Mouse (Mus musculus): ENCODE results near the gene Sema3g. TPM values are rescaled to one million over a fixed set of nuclear protein-coding genes. Genes with fewer than 3 reads are reported as not detected.

Sema3g gene
- total and polyA plus RNA-seq, 3 experiments = 0.11 TPM; not detected in 2

- peaks cover 7% of the 10 kb centered on the region; the same call in 1 of the 2 replicates for H3K27me3 ChIP-seq (ENCODE audit: insufficient read depth, low read length)
- DNase-seq (ENCODE audit: low spot score) (no peak), ATAC-seq (ENCODE audit: extremely low read depth, insufficient number of reproducible peaks, low FRiP score, poor library complexity, severe bottlenecking) (no peak)
- H3K4me1 ChIP-seq (ENCODE audit: insufficient read depth, low read depth, low read length) = peaks cover 55% of the 10 kb centered on the region
- no peak overlapping the region for H3K4me3 ChIP-seq (ENCODE audit: low read depth, low read length)
- H3K9me3 ChIP-seq (replicated peaks) = no peaks in the 10 kb centered on the region
- TF ChIP-seq POLR2AphosphoS5 (IDR thresholded peaks at IDR 0.05; ENCODE audit: insufficient replicate concordance, low read depth, low read length) (no peak), GATA2 (IDR thresholded peaks at IDR 0.05; ENCODE audit: borderline replicate concordance, low read depth, low read length) (no peak), GATA1 (IDR thresholded peaks at IDR 0.05; ENCODE audit: borderline replicate concordance, low read length) (no peak), TAL1 (conservative IDR thresholded peaks at IDR 0.05; ENCODE audit: low read depth, low read length) (no peak), CTCF (IDR thresholded peaks at IDR 0.05; ENCODE audit: low read depth, low read length) (no peak)
- H3K36me3 ChIP-seq (replicated peaks) = peaks cover 80% of the 10 kb centered on the region
Measured at GRCm38 (mm10) chr14:31172781-31173455, 44.7 kb upstream of the Sema3g start.

DNA sequence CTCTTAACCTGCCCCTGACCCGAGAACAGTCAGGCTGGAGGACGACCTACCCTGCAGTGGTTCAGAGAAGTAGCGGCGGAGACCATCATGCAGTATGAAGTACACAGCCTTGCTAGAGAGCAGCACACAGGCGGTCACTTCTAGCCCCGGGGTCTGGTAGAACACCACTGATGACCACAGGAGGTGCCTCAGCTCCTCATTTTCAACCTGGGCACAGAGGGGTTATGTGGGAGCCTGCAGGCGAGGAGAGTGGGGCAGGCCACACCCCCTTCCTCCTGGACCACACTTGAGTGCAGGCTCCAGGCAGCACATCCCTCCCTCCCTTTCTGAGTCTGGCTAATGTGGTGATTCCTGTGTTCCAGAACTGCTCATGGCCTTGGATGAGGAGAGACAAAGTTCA is 44.1 kb upstream of the Sema3g start:
- Histone ChIP-seq H3K4me1 (ENCODE audit: insufficient read depth, low read depth, low read length) (peaks cover 51% of the 10 kb centered on the region), H3K4me3 (ENCODE audit: low read depth, low read length) (no peak overlapping the region), H3K36me3 (replicated peaks) (peaks cover 84% of the 10 kb centered on the region), H3K27me3 (ENCODE audit: insufficient read depth, low read length) (peaks cover 1% of the 10 kb centered on the region; the same call in 1 of the 2 replicates), H3K9me3 (replicated peaks) (no peaks in the 10 kb centered on the region)
- TF ChIP-seq POLR2AphosphoS5 (IDR thresholded peaks at IDR 0.05; ENCODE audit: insufficient replicate concordance, low read depth, low read length) = no peak
- TF ChIP-seq GATA1 (IDR thresholded peaks at IDR 0.05; ENCODE audit: borderline replicate concordance, low read length) = no peak
- TF ChIP-seq TAL1 (conservative IDR thresholded peaks at IDR 0.05; ENCODE audit: low read depth, low read length) = no peak
- ATAC-seq (ENCODE audit: extremely low read depth, insufficient number of reproducible peaks, low FRiP score, poor library complexity, severe bottlenecking) (no peak), DNase-seq (ENCODE audit: low spot score) (no peak)

DNA sequence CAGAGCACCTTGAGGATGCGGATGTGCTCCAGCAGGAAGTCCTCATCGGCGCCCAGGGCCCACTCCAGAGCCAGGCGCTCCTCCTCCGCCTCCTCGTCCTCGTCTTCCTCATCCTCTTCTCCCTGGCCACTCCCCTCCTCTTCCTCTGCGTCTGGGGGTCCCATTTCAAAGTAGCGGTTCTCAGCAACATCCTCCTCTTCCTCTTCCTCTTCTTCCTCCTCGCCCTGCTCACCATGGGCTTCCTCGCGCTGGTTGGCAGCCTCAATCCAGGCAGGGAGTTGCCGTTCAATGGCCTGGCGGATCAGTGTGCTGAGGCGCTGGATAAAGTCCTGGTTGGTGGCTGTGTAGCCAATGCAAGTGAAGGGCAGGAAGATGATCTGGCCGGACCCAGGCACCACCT is 40.4 kb upstream of the Sema3g start:
- no peaks in the 10 kb centered on the region for H3K9me3 ChIP-seq (replicated peaks)
- TF ChIP-seq GATA1 (IDR thresholded peaks at IDR 0.05; ENCODE audit: borderline replicate concordance, low read length) (no peak), GATA2 (IDR thresholded peaks at IDR 0.05; ENCODE audit: borderline replicate concordance, low read depth, low read length) (no peak), TAL1 (conservative IDR thresholded peaks at IDR 0.05; ENCODE audit: low read depth, low read length) (no peak), CTCF (IDR thresholded peaks at IDR 0.05; ENCODE audit: low read depth, low read length) (no peak), POLR2AphosphoS5 (IDR thresholded peaks at IDR 0.05; ENCODE audit: insufficient replicate concordance, low read depth, low read length) (no peak)
- ATAC-seq (ENCODE audit: extremely low read depth, insufficient number of reproducible peaks, low FRiP score, poor library complexity, severe bottlenecking) = no peak
- H3K36me3 ChIP-seq (replicated peaks) = peaks cover 98% of the 10 kb centered on the region
- no peak overlapping the region for H3K4me3 ChIP-seq (ENCODE audit: low read depth, low read length)
- no peak for DNase-seq (ENCODE audit: low spot score)
- H3K27me3 ChIP-seq (ENCODE audit: insufficient read depth, low read length) = no peaks in the 10 kb centered on the region
- H3K4me1 ChIP-seq (ENCODE audit: insufficient read depth, low read depth, low read length) = peaks cover 16% of the 10 kb centered on the region

- DNase-seq (ENCODE audit: low spot score) (no peak), ATAC-seq (ENCODE audit: extremely low read depth, insufficient number of reproducible peaks, low FRiP score, poor library complexity, severe bottlenecking) (no peak)
- H3K4me3 ChIP-seq (ENCODE audit: low read depth, low read length) = no peak overlapping the region
- no peaks in the 10 kb centered on the region for H3K27me3 ChIP-seq (ENCODE audit: insufficient read depth, low read length)
- TF ChIP-seq GATA1 (IDR thresholded peaks at IDR 0.05; ENCODE audit: borderline replicate concordance, low read length) (no peak), POLR2AphosphoS5 (IDR thresholded peaks at IDR 0.05; ENCODE audit: insufficient replicate concordance, low read depth, low read length) (no peak), TAL1 (conservative IDR thresholded peaks at IDR 0.05; ENCODE audit: low read depth, low read length) (no peak), CTCF (IDR thresholded peaks at IDR 0.05; ENCODE audit: low read depth, low read length) (no peak), GATA2 (IDR thresholded peaks at IDR 0.05; ENCODE audit: borderline replicate concordance, low read depth, low read length) (no peak)
- no peaks in the 10 kb centered on the region for H3K9me3 ChIP-seq (replicated peaks)
- H3K4me1 ChIP-seq (ENCODE audit: insufficient read depth, low read depth, low read length) = peaks cover 14% of the 10 kb centered on the region
- H3K36me3 ChIP-seq (replicated peaks) = peaks cover 98% of the 10 kb centered on the region
Measured at GRCm38 (mm10) chr14:31177715-31178114, 39.9 kb upstream of the Sema3g start.

DNA sequence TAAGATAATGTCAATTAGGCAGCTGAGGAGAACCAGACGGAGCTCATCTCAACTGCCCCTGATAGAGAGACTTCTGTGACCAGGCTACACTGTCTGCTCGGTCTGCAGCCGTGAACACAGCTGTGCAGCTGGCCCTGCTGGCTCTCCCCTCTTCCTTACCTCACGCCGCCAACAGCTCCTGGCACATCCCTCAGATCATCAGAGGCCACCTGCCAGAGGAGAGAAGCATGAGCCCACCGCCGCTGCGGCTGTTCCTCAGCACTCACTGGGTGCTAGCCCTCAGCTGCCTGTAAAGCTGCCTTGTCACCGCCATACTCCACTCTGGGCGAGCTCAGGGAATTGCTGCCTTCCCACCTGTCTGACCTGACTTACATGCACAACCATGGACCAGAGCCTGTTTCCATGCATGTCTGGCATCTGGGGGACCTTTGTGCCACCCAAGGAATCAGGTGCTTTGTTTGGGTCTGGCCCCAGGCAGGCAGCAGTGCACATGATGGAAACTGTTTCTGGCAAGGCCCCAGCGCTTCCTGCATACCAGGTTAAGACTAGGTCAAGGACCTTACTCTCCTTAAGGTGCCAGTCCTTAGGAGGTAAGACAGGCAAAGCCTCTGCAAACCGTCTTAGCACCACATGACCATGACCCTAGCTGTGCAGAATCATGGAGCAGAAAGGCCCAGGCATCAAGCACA is 37.8 kb upstream of the Sema3g start:
- peaks cover 18% of the 10 kb centered on the region for H3K4me1 ChIP-seq (ENCODE audit: insufficient read depth, low read depth, low read length)
- no peak for TF ChIP-seq CTCF (IDR thresholded peaks at IDR 0.05; ENCODE audit: low read depth, low read length)
- no peak for TF ChIP-seq POLR2AphosphoS5 (IDR thresholded peaks at IDR 0.05; ENCODE audit: insufficient replicate concordance, low read depth, low read length)
- no peak for TF ChIP-seq TAL1 (conservative IDR thresholded peaks at IDR 0.05; ENCODE audit: low read depth, low read length)
- H3K27me3 ChIP-seq (ENCODE audit: insufficient read depth, low read length) = no peaks in the 10 kb centered on the region
- ATAC-seq (ENCODE audit: extremely low read depth, insufficient number of reproducible peaks, low FRiP score, poor library complexity, severe bottlenecking) = no peak
- DNase-seq (ENCODE audit: low spot score) = no peak
- H3K36me3 ChIP-seq (replicated peaks) = peaks cover 98% of the 10 kb centered on the region
- no peaks in the 10 kb centered on the region for H3K9me3 ChIP-seq (replicated peaks)
- H3K4me3 ChIP-seq (ENCODE audit: low read depth, low read length) = no peak overlapping the region

DNA sequence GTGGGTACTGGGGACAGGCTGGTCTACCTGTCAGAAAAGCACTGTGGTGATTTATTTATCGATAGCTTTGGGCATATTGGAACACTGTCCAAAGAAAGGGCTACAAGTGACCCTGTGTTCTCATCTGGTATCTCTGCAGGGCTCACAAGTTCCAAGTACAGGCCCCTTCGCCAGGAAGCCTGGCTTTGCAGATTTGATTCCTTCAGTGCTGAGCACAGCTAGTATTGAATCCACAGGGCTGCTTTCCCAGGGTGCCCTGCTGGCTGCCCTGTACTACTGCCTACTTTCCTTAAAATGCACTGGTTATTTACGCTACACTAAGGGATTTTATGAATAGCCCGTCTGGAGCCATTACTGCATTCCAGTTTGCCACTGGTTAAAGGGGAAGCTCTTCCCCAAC is 36.1 kb upstream of the Sema3g start:
- Histone ChIP-seq H3K9me3 (replicated peaks) (no peaks in the 10 kb centered on the region), H3K27me3 (ENCODE audit: insufficient read depth, low read length) (no peaks in the 10 kb centered on the region), H3K4me3 (ENCODE audit: low read depth, low read length) (no peak overlapping the region), H3K36me3 (replicated peaks) (peaks cover 98% of the 10 kb centered on the region), H3K4me1 (ENCODE audit: insufficient read depth, low read depth, low read length) (peaks cover 13% of the 10 kb centered on the region)
- ATAC-seq (ENCODE audit: extremely low read depth, insufficient number of reproducible peaks, low FRiP score, poor library complexity, severe bottlenecking) (no peak), DNase-seq (ENCODE audit: low spot score) (no peak)
- TF ChIP-seq TAL1 (conservative IDR thresholded peaks at IDR 0.05; ENCODE audit: low read depth, low read length) (no peak), GATA2 (IDR thresholded peaks at IDR 0.05; ENCODE audit: borderline replicate concordance, low read depth, low read length) (no peak), POLR2AphosphoS5 (IDR thresholded peaks at IDR 0.05; ENCODE audit: insufficient replicate concordance, low read depth, low read length) (no peak), CTCF (IDR thresholded peaks at IDR 0.05; ENCODE audit: low read depth, low read length) (no peak), GATA1 (IDR thresholded peaks at IDR 0.05; ENCODE audit: borderline replicate concordance, low read length) (no peak)

Measured in G1E (cell line).